Mouse (Mus musculus) frontal cortex, postnatal 36 days (tissue): ENCODE data around the gene Tuba8.

ENCODE experiments used
- DNase-seq, 2 experiments: peaks; one replicate each; pipeline ENCODE4 v3.0.0; 2022; ENCODE audit warnings: low spot score in 2 of 2

Gene Tuba8

GRCm38 (mm10) chr6:121226744-121227143, 16.2 kb downstream of the Tuba8 start:
- DNase-seq = no peak

GRCm38 (mm10) chr6:121228421-121228820, 17.9 kb downstream of the Tuba8 start:
- no peak for DNase-seq

GRCm38 (mm10) chr6:121232652-121233051, 22.2 kb downstream of the Tuba8 start:
- DNase-seq = no peak

- DNase-seq = no peak
Measured at GRCm38 (mm10) chr6:121236386-121236785, 25.9 kb downstream of the Tuba8 start.

- DNase-seq = no peak
Measured at GRCm38 (mm10) chr6:121238209-121238608, 27.7 kb downstream of the Tuba8 start.

GRCm38 (mm10) chr6:121241780-121242179, 31.3 kb downstream of the Tuba8 start:
- no peak for DNase-seq

GRCm38 (mm10) chr6:121243161-121243560, 32.7 kb downstream of the Tuba8 start:
- no peak for DNase-seq

- DNase-seq = peak; percentile 58 to 60
Measured at GRCm38 (mm10) chr6:121245127-121246036, 34.9 kb downstream of the Tuba8 start, which contains the start of gene Usp18. Gene Usp18 (plus strand): TSS chr6:121245906.

- no peak for DNase-seq
Measured at GRCm38 (mm10) chr6:121246037-121246361, 35.5 kb downstream of the Tuba8 start.

- DNase-seq = no peak
Measured at GRCm38 (mm10) chr6:121250406-121250805, 39.9 kb downstream of the Tuba8 start.

- no peak for DNase-seq
Measured at GRCm38 (mm10) chr6:121251256-121251655, 40.8 kb downstream of the Tuba8 start.

GRCm38 (mm10) chr6:121260548-121260947, 50.1 kb downstream of the Tuba8 start:
- DNase-seq = peak; percentile 80 to 87

GRCm38 (mm10) chr6:121261233-121261632, 50.7 kb downstream of the Tuba8 start:
- no peak for DNase-seq

GRCm38 (mm10) chr6:121262004-121262403, 51.5 kb downstream of the Tuba8 start:
- no peak for DNase-seq

GRCm38 (mm10) chr6:121262496-121262895, 52.0 kb downstream of the Tuba8 start:
- DNase-seq = no peak

GRCm38 (mm10) chr6:121270156-121270555, 59.7 kb downstream of the Tuba8 start:
- no peak for DNase-seq

GRCm38 (mm10) chr6:121271707-121272074, 61.2 kb downstream of the Tuba8 start:
- no peak for DNase-seq

- DNase-seq = peak; percentile 77 to 88
Measured at GRCm38 (mm10) chr6:121272075-121272800, 61.7 kb downstream of the Tuba8 start.

- peak in 1 of 2 experiments; percentile 23 for DNase-seq
Measured at GRCm38 (mm10) chr6:121274356-121274755, 63.9 kb downstream of the Tuba8 start.
